Mouse (Mus musculus) lung, adult 2 months (tissue): Measurements from ENCODE around the gene Afap1.

Experiments
- CTCF ChIP-seq: fragments of 200-500 bp; IDR thresholded peaks from 2 replicates; pipeline ENCODE4 v1.5.1; 2011; ENCODE audit warnings: mild to moderate bottlenecking, low read length, control low read depth; ENCODE audit not compliant: insufficient read depth
- POLR2A ChIP-seq: fragments of 200-500 bp; IDR thresholded peaks from 2 replicates; pipeline ENCODE4 v1.6.1; 2011; ENCODE audit warnings: low read depth, mild to moderate bottlenecking, control low read depth, low read length, borderline replicate concordance; ENCODE audit errors: extremely low read depth

GRCm38 (mm10) chr5:36022361-36022760, 129.2 kb downstream of the Afap1 start:
- TF ChIP-seq CTCF, result no peak
- no peak for TF ChIP-seq POLR2A
